Mouse (Mus musculus): ENCODE results near the gene Ppcdc. TPM values are rescaled to one million over a fixed set of nuclear protein-coding genes. Genes with fewer than 3 reads are reported as not detected.

Gene Ppcdc
- polyA plus RNA-seq, 1 experiment from 2014 or later = 26.5 TPM

DNA sequence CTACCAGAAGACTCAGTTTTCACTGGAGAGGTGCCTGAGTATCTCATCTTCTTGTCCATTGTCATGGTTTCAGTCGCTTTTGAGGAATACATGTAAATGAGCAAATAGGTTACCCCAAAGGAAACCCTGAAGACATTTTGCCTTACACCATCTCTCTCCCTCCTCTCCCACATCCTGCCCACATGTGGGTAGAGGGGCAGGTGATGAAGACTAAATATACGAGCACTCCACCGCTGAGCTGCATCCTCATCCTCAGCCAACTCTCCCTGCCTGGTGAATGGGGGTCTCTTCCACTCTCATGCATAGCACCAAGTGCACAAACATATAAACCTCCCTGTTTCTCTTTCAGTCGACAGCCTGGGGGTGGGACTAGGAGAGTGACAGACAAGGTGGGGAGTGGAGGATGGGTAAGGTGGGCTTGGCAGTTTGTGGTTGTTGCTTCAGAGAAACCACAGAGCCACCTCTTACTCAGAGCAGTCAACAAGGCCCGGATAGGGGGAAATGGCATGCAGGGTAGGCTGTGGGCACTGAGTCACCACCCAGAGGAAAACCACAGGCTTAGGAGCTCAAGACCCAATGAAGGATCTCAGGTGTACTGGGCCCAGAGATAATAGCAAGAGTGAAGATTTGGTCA is 100.2 kb downstream of the Ppcdc start:
- no peaks in the 10 kb centered on the region for H3K4me1 ChIP-seq (ENCODE audit: control insufficient read depth, insufficient read depth, low read length)
- no peak for ATAC-seq (ENCODE audit: insufficient number of reproducible peaks, low FRiP score, low TSS enrichment, low read depth)
- WGBS = 76% methylated on average over 5 of the region's 5 CpGs

DNA sequence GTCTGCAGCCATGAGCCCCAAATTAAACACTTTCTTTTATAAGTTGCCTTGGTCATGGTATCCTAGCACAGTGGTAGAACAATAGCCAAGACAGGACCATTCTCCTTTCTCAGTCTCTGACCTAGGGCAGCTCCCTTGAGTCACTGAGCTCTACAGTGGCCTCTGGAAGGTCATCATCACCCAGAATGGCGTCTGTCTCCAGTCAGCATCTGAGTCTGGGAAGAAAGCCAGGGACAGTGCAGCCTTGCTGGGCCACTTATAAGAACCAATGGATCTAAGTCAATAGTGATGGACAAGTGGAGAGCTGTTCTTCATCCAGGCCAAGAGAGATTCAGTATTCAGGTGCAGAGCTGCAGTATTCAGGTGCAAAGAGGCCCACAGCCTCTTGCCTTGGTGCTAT is 101.2 kb downstream of the Ppcdc start:
- no peaks in the 10 kb centered on the region for H3K9me3 ChIP-seq (ENCODE audit: control insufficient read depth, low read length)
- no peaks in the 10 kb centered on the region for H3K36me3 ChIP-seq (ENCODE audit: control insufficient read depth, insufficient read depth, low read length)
- no peaks in the 10 kb centered on the region for H3K27me3 ChIP-seq (ENCODE audit: control insufficient read depth, insufficient read depth, low read length)
- DNase-seq (ENCODE audit: low spot score) (no peak), ATAC-seq (ENCODE audit: insufficient number of reproducible peaks, low FRiP score, low TSS enrichment, low read depth) (no peak)
- H3K4me2 ChIP-seq (ENCODE audit: low read depth, severe bottlenecking) = no peak overlapping the region
- H3K4me3 ChIP-seq (ENCODE audit: low read depth, low read length) = no peak overlapping the region
- 82% methylated on average over 1 of the region's 1 CpGs for WGBS
- no peak overlapping the region for H3K9ac ChIP-seq (ENCODE audit: low read length)
- H3K4me1 ChIP-seq (ENCODE audit: control insufficient read depth, insufficient read depth, low read length) = no peaks in the 10 kb centered on the region
- no peak overlapping the region for H3K27ac ChIP-seq (replicated peaks; ENCODE audit: low read depth, low read length)

More for the DNA sequence above, 100.2 kb downstream of the Ppcdc start:
- no peak overlapping the region for H3K27ac ChIP-seq (replicated peaks; ENCODE audit: low read depth, low read length)
- no peaks in the 10 kb centered on the region for H3K9me3 ChIP-seq (ENCODE audit: control insufficient read depth, low read length)
- no peak for DNase-seq (ENCODE audit: low spot score)
- no peak overlapping the region for H3K9ac ChIP-seq (ENCODE audit: low read length)
- no peaks in the 10 kb centered on the region for H3K36me3 ChIP-seq (ENCODE audit: control insufficient read depth, insufficient read depth, low read length)
- H3K4me3 ChIP-seq (ENCODE audit: low read depth, low read length) = no peak overlapping the region
- H3K27me3 ChIP-seq (ENCODE audit: control insufficient read depth, insufficient read depth, low read length) = no peaks in the 10 kb centered on the region
- no peak overlapping the region for H3K4me2 ChIP-seq (ENCODE audit: low read depth, severe bottlenecking)

Other genes with a start within 250 kb of the Ppcdc start
- gene Trcg1, start 203.6 kb downstream of the Ppcdc start, polyA plus RNA-seq (2014; fragmentation: Nextera tagmentation; extraction: Ambion mirVana) = not detected in 2 replicates
- 13.9 and 15.6 TPM in 2 replicates for gene 1700017B05Rik, start 177.5 kb downstream of the Ppcdc start, polyA plus RNA-seq (2014; fragmentation: Nextera tagmentation; extraction: Ambion mirVana)
- 3.1 and 4.1 TPM in 2 replicates for gene Scamp5, start 27.9 kb upstream of the Ppcdc start, polyA plus RNA-seq (2014; fragmentation: Nextera tagmentation; extraction: Ambion mirVana)
- 0.35 and 0.44 TPM in 2 replicates for gene Rpp25, start 63.9 kb upstream of the Ppcdc start, polyA plus RNA-seq (2014; fragmentation: Nextera tagmentation; extraction: Ambion mirVana)
- gene Cox5a, start 81.2 kb upstream of the Ppcdc start, polyA plus RNA-seq (2014; fragmentation: Nextera tagmentation; extraction: Ambion mirVana) = 622 and 641 TPM in 2 replicates
- gene Fam219b, start 97.4 kb upstream of the Ppcdc start, polyA plus RNA-seq (2014; fragmentation: Nextera tagmentation; extraction: Ambion mirVana) = 16.8 and 17.8 TPM in 2 replicates
- gene Mpi, start 112.6 kb upstream of the Ppcdc start, polyA plus RNA-seq (2014; fragmentation: Nextera tagmentation; extraction: Ambion mirVana) = 43.5 and 43.8 TPM in 2 replicates
- 44.4 and 44.7 TPM in 2 replicates for gene Scamp2, start 120.8 kb upstream of the Ppcdc start, polyA plus RNA-seq (2014; fragmentation: Nextera tagmentation; extraction: Ambion mirVana)
- gene Ulk3, start 149.3 kb upstream of the Ppcdc start, polyA plus RNA-seq (2014; fragmentation: Nextera tagmentation; extraction: Ambion mirVana) = 9.7 and 9.8 TPM in 2 replicates
- not detected in 2 replicates for gene Cplx3, start 166.2 kb upstream of the Ppcdc start, polyA plus RNA-seq (2014; fragmentation: Nextera tagmentation; extraction: Ambion mirVana)
- not detected in 2 replicates for gene Lman1l, start 180.7 kb upstream of the Ppcdc start, polyA plus RNA-seq (2014; fragmentation: Nextera tagmentation; extraction: Ambion mirVana)
- gene Csk, start 213.5 kb upstream of the Ppcdc start, polyA plus RNA-seq (2014; fragmentation: Nextera tagmentation; extraction: Ambion mirVana) = 33.7 and 34.6 TPM in 2 replicates
- gene Cyp1a2, start 243.6 kb upstream of the Ppcdc start, polyA plus RNA-seq (2014; fragmentation: Nextera tagmentation; extraction: Ambion mirVana) = not detected in 2 replicates
- gene Cyp1a1, start 247.8 kb upstream of the Ppcdc start, polyA plus RNA-seq (2014; fragmentation: Nextera tagmentation; extraction: Ambion mirVana) = not detected in 2 replicates